Mouse (Mus musculus) heart, embryonic 15.5 days (tissue): ENCODE data around the gene Smpd1. TPM values are rescaled to one million over a fixed set of nuclear protein-coding genes. Genes with fewer than 3 reads are reported as not detected.

ENCODE experiments used
- ATAC-seq: fragments of 200-750 bp; cut with Nextera tagmentation; replicated peaks from 2 replicates; pipeline ENCODE4 v1.8.0; 2017; ENCODE audit warnings: low read depth, moderate TSS enrichment; ENCODE audit not compliant: insufficient number of reproducible peaks, insufficient read depth, low FRiP score
- H3K27ac ChIP-seq: fragments of 300-500 bp; sonication (generic); 2 replicates; pipeline ENCODE4 v1.5.1; 2015; ENCODE audit warnings: mild to moderate bottlenecking, inconsistent platforms
- H3K27me3 ChIP-seq: fragments of 300-500 bp; sonication (generic); 2 replicates; pipeline ENCODE4 v1.6.1; 2015; ENCODE audit warnings: inconsistent platforms
- H3K36me3 ChIP-seq: fragments of 300-500 bp; sonication (generic); 2 replicates; pipeline ENCODE4 v1.6.1; 2015; ENCODE audit warnings: mild to moderate bottlenecking, inconsistent platforms
- H3K4me1 ChIP-seq: fragments of 300-500 bp; sonication (generic); replicated peaks from 2 replicates; pipeline ENCODE4 v1.6.1; 2015; ENCODE audit warnings: inconsistent platforms
- H3K4me2 ChIP-seq: fragments of 300-500 bp; sonication (generic); 2 replicates; pipeline ENCODE4 v1.6.1; 2015; ENCODE audit warnings: inconsistent platforms, mild to moderate bottlenecking, moderate library complexity
- H3K4me3 ChIP-seq: fragments of 300-500 bp; sonication (generic); 2 replicates; pipeline ENCODE4 v1.5.1; 2015; ENCODE audit warnings: mild to moderate bottlenecking, inconsistent platforms
- H3K9ac ChIP-seq: fragments of 300-500 bp; sonication (generic); 2 replicates; pipeline ENCODE4 v1.6.1; 2015; ENCODE audit warnings: mild to moderate bottlenecking, inconsistent platforms
- H3K9me3 ChIP-seq: fragments of 300-500 bp; sonication (generic); replicated peaks from 2 replicates; pipeline ENCODE4 v1.6.1; 2016; ENCODE audit warnings: inconsistent platforms
- WGBS: fragments of 180-500 bp; shearing (Covaris S2); methylation state at CpG from one replicate; pipeline ENCODE4 v1.1.7; 2015; ENCODE audit warnings: mixed read lengths; 5-methylcytosine and 5-hydroxymethylcytosine counted together
- polyA plus RNA-seq: library from polyadenylated mRNA; unstranded; fragments of >200 nt; fragmentation: Nextera tagmentation; extraction: Ambion mirVana; gene quantifications from 2 replicates; pipeline ENCODE4 v1.2.1, GENCODE M21; 2015

The Smpd1 gene
- polyA plus RNA-seq, result 54.4 and 61.0 TPM in 2 replicates

- peak within 1 kb of the TSS; percentile 84 for H3K4me3 ChIP-seq
- H3K4me2 ChIP-seq, result peak within 1 kb of the TSS; percentile 86
- ATAC-seq, result peak; percentile 92
- peaks cover 14% of the 10 kb centered on the region for H3K4me1 ChIP-seq
- no peaks in the 10 kb centered on the region for H3K9me3 ChIP-seq
- no peaks in the 10 kb centered on the region for H3K27me3 ChIP-seq
- H3K27ac ChIP-seq, result peak within 1 kb of the TSS; percentile 88
- H3K9ac ChIP-seq, result peak within 1 kb of the TSS; percentile 92
- H3K36me3 ChIP-seq, result peaks cover 22% of the 10 kb centered on the region; the same call in 1 of the 2 replicates
- WGBS, result 2% methylated on average over 26 of the region's 26 CpGs
These were observed at the start of gene Smpd1 for GRCm38 (mm10) chr7:105554212-105554942. Gene Smpd1, plus strand, starts transcription at chr7:105554360.

GRCm38 (mm10) chr7:105507257-105507656 is 46.9 kb upstream of the Smpd1 start:
- no peak overlapping the region for H3K9ac ChIP-seq
- no peaks in the 10 kb centered on the region for H3K4me1 ChIP-seq
- no peak overlapping the region for H3K4me2 ChIP-seq
- no peaks in the 10 kb centered on the region for H3K36me3 ChIP-seq
- WGBS, result 45% methylated on average over 4 of the region's 4 CpGs
- H3K4me3 ChIP-seq, result no peak overlapping the region
- no peaks in the 10 kb centered on the region for H3K27me3 ChIP-seq
- H3K27ac ChIP-seq, result no peak overlapping the region
- ATAC-seq, result no peak
- no peaks in the 10 kb centered on the region for H3K9me3 ChIP-seq

GRCm38 (mm10) chr7:105510143-105510542 is 44.0 kb upstream of the Smpd1 start:
- WGBS, result 50% methylated on average over 5 of the region's 5 CpGs
- H3K4me1 ChIP-seq, result no peaks in the 10 kb centered on the region
- ATAC-seq, result 0 out of 2 replicates have a peak, but pooled peaks have one; percentile 35
- no peak overlapping the region for H3K4me2 ChIP-seq
- no peak overlapping the region for H3K9ac ChIP-seq
- H3K27me3 ChIP-seq, result no peaks in the 10 kb centered on the region
- H3K27ac ChIP-seq, result no peak overlapping the region
- H3K4me3 ChIP-seq, result no peak overlapping the region
- H3K9me3 ChIP-seq, result no peaks in the 10 kb centered on the region
- H3K36me3 ChIP-seq, result no peaks in the 10 kb centered on the region

- no peaks in the 10 kb centered on the region for H3K4me1 ChIP-seq
- no peak overlapping the region for H3K27ac ChIP-seq
- H3K36me3 ChIP-seq, result no peaks in the 10 kb centered on the region
- WGBS, result 46% methylated on average over 5 of the region's 5 CpGs
- H3K27me3 ChIP-seq, result 0 out of 2 replicates have a peak, but pooled peaks cover 4% of the 10 kb centered on the region
- no peak overlapping the region for H3K4me3 ChIP-seq
- H3K9me3 ChIP-seq, result no peaks in the 10 kb centered on the region
- H3K9ac ChIP-seq, result no peak overlapping the region
- H3K4me2 ChIP-seq, result no peak overlapping the region
- no peak for ATAC-seq
These were observed 40.3 kb upstream of the Smpd1 start for GRCm38 (mm10) chr7:105513845-105514291.

GRCm38 (mm10) chr7:105514561-105514960 is 39.6 kb upstream of the Smpd1 start:
- H3K36me3 ChIP-seq, result no peaks in the 10 kb centered on the region
- H3K27me3 ChIP-seq, result 0 out of 2 replicates have a peak, but pooled peaks cover 4% of the 10 kb centered on the region
- H3K27ac ChIP-seq, result no peak overlapping the region
- H3K9me3 ChIP-seq, result no peaks in the 10 kb centered on the region
- whole genome bisulfite sequencing, result 54% methylated on average over 5 of the region's 5 CpGs
- no peak overlapping the region for H3K9ac ChIP-seq
- ATAC-seq, result no peak
- no peaks in the 10 kb centered on the region for H3K4me1 ChIP-seq
- no peak overlapping the region for H3K4me2 ChIP-seq
- no peak overlapping the region for H3K4me3 ChIP-seq

- Histone ChIP-seq H3K4me1 (no peaks in the 10 kb centered on the region), H3K4me2 (no peak overlapping the region), H3K27me3 (0 out of 2 replicates have a peak, but pooled peaks cover 4% of the 10 kb centered on the region), H3K27ac (no peak overlapping the region), H3K9ac (no peak overlapping the region), H3K9me3 (no peaks in the 10 kb centered on the region), H3K36me3 (no peaks in the 10 kb centered on the region), H3K4me3 (no peak overlapping the region)
- no peak for ATAC-seq
- 8% methylated on average over 5 of the region's 5 CpGs for WGBS
These were observed 39.0 kb upstream of the Smpd1 start for GRCm38 (mm10) chr7:105515178-105515577.

GRCm38 (mm10) chr7:105516669-105517360 is 37.3 kb upstream of the Smpd1 start:
- Histone ChIP-seq H3K36me3 (no peaks in the 10 kb centered on the region), H3K4me1 (no peaks in the 10 kb centered on the region)
- no peak for ATAC-seq

GRCm38 (mm10) chr7:105519336-105519735 is 34.8 kb upstream of the Smpd1 start:
- Histone ChIP-seq H3K9me3 (no peaks in the 10 kb centered on the region), H3K27me3 (0 out of 2 replicates have a peak, but pooled peaks cover 4% of the 10 kb centered on the region), H3K9ac (no peak overlapping the region), H3K4me1 (no peaks in the 10 kb centered on the region), H3K27ac (no peak overlapping the region), H3K36me3 (no peaks in the 10 kb centered on the region), H3K4me3 (no peak overlapping the region), H3K4me2 (no peak overlapping the region)
- 65% methylated on average over 11 of the region's 11 CpGs for WGBS
- ATAC-seq, result no peak

More at GRCm38 (mm10) chr7:105516669-105517360, 37.3 kb upstream of the Smpd1 start:
- Histone ChIP-seq H3K9ac (no peak overlapping the region), H3K27ac (no peak overlapping the region), H3K27me3 (0 out of 2 replicates have a peak, but pooled peaks cover 4% of the 10 kb centered on the region), H3K9me3 (no peaks in the 10 kb centered on the region), H3K4me3 (no peak overlapping the region), H3K4me2 (no peak overlapping the region)
- 43% methylated on average over 9 of the region's 9 CpGs for WGBS

GRCm38 (mm10) chr7:105519771-105520170 is 34.4 kb upstream of the Smpd1 start:
- H3K4me2 ChIP-seq, result no peak overlapping the region
- no peak for ATAC-seq
- no peak overlapping the region for H3K4me3 ChIP-seq
- H3K27ac ChIP-seq, result no peak overlapping the region
- no peak overlapping the region for H3K9ac ChIP-seq
- no peaks in the 10 kb centered on the region for H3K4me1 ChIP-seq
- WGBS, result 62% methylated on average over 2 of the region's 2 CpGs
- H3K36me3 ChIP-seq, result no peaks in the 10 kb centered on the region
- 0 out of 2 replicates have a peak, but pooled peaks cover 4% of the 10 kb centered on the region for H3K27me3 ChIP-seq
- no peaks in the 10 kb centered on the region for H3K9me3 ChIP-seq

GRCm38 (mm10) chr7:105520201-105520600 is 34.0 kb upstream of the Smpd1 start:
- Histone ChIP-seq H3K27ac (no peak overlapping the region), H3K9ac (no peak overlapping the region), H3K4me2 (no peak overlapping the region), H3K36me3 (no peaks in the 10 kb centered on the region), H3K9me3 (no peaks in the 10 kb centered on the region), H3K4me1 (no peaks in the 10 kb centered on the region), H3K27me3 (0 out of 2 replicates have a peak, but pooled peaks cover 4% of the 10 kb centered on the region), H3K4me3 (no peak overlapping the region)
- 31% methylated on average over 6 of the region's 6 CpGs for WGBS
- ATAC-seq, result no peak

- no peaks in the 10 kb centered on the region for H3K4me1 ChIP-seq
- WGBS, result 92% methylated on average over 2 of the region's 2 CpGs
- H3K9ac ChIP-seq, result no peak overlapping the region
These were observed 29.9 kb upstream of the Smpd1 start for GRCm38 (mm10) chr7:105524222-105524621.

More at GRCm38 (mm10) chr7:105524222-105524621, 29.9 kb upstream of the Smpd1 start:
- Histone ChIP-seq H3K27ac (no peak overlapping the region), H3K36me3 (no peaks in the 10 kb centered on the region), H3K4me2 (no peak overlapping the region), H3K4me3 (no peak overlapping the region), H3K9me3 (no peaks in the 10 kb centered on the region), H3K27me3 (no peaks in the 10 kb centered on the region)
- ATAC-seq, result no peak
